Mouse (Mus musculus) E14TG2a.4 (cell line): ENCODE measurements at regions not wholly inside any gene's neighbourhood (a gene's known extent, or its start where the extent isn't known, plus 50 kb on each side); places are given as distances from the start of the nearest gene placed in this dataset.

Experiments
- CTCF ChIP-seq: conservative IDR thresholded peaks from 2 replicates; pipeline ENCODE4 v1.5.1; 2014; ENCODE audit warnings: low read length
- POU5F1 ChIP-seq: IDR thresholded peaks from 2 replicates; pipeline ENCODE4 v1.6.1; 2014; ENCODE audit warnings: low read length, borderline replicate concordance

GRCm38 (mm10) chr6:120592705-120593104, 61.6 kb upstream of the Hdhd5 start:
- TF ChIP-seq CTCF (no peak), POU5F1 (no peak)
